Mouse (Mus musculus): ENCODE results near the gene Ppp3ca.

- TF ChIP-seq CTCF (IDR thresholded peaks at IDR 0.05; ENCODE audit: extremely low read depth, insufficient read depth, insufficient read length, insufficient replicate concordance), result peak; percentile 23; the same call in 1 of the 2 replicates
- no peak for TF ChIP-seq POLR2A (IDR thresholded peaks at IDR 0.05; ENCODE audit: low read depth, low read length)
Observed at GRCm38 (mm10) chr3:136895498-136895897, 225.6 kb downstream of the Ppp3ca start.
